Mouse (Mus musculus) bone marrow, adult 2 months (tissue): Measurements from ENCODE around the gene Tmem270. TPM values are rescaled to one million over a fixed set of nuclear protein-coding genes. Genes with fewer than 3 reads are reported as not detected.

Source experiments
- H3K27ac ChIP-seq: fragments of 200-500 bp; 2 replicates; pipeline ENCODE4 v1.5.1; 2012; ENCODE audit warnings: low read depth, mild to moderate bottlenecking, control low read depth, inconsistent platforms, low read length; ENCODE audit not compliant: control insufficient read depth, poor library complexity, insufficient read depth
- H3K4me1 ChIP-seq: fragments of 200-500 bp; 2 replicates; pipeline ENCODE4 v1.6.1; 2011; ENCODE audit warnings: low read length; ENCODE audit not compliant: control insufficient read depth, insufficient read depth
- H3K4me3 ChIP-seq: fragments of 200-500 bp; replicated peaks from 2 replicates; pipeline ENCODE3; 2011; ENCODE audit warnings: mild to moderate bottlenecking, low read depth, low read length, control low read depth; ENCODE audit not compliant: control insufficient read depth
- CTCF ChIP-seq: fragments of 200-500 bp; IDR thresholded peaks from 2 replicates; pipeline ENCODE4 v1.5.1; 2011; ENCODE audit warnings: low read length, control low read depth; ENCODE audit not compliant: control insufficient read depth, insufficient read depth
- POLR2A ChIP-seq: fragments of 200-500 bp; IDR thresholded peaks from 2 replicates; pipeline ENCODE4 v1.6.1; 2011; ENCODE audit warnings: low read depth, mild to moderate bottlenecking, control low read depth, low read length, borderline replicate concordance; ENCODE audit not compliant: control insufficient read depth
- WGBS: fragments of 180-500 bp; shearing (Covaris S2); methylation state at CpG from one replicate; pipeline ENCODE4 v1.1.7; 2018; 5-methylcytosine and 5-hydroxymethylcytosine counted together
- polyA plus RNA-seq: library from polyadenylated mRNA; stranded (reverse); fragments of >200 nt; gene quantifications from 2 replicates; pipeline ENCODE4 v1.2.4, GENCODE M21; 2011; ENCODE audit warnings: low replicate concordance; ENCODE audit not compliant: missing spikeins, insufficient read depth, insufficient read length

Tmem270 gene
- polyA plus RNA-seq, 1 experiment = not detected

DNA sequence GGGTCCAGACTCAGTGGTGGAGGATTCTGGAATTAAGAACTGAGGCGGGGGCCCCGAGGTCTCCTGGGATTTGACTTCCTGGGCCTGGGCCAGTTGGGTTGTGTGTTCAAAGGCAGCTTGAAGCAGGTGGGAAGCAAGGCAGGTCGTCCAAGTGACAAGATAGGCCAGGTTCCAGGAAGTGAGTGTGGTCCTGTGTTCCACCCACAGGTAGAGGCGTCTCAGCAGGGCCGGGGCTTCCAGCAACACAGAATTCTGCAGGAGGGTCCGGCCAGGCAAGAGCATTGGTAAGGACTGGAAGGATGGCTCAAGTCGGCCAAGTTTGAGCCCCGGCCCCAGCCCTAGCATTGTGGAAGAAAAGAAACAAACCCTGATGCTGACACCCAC lies 4.9 kb downstream of the Tmem270 start:
- Histone ChIP-seq H3K27ac (no peak overlapping the region), H3K4me3 (no peak overlapping the region), H3K4me1 (no peaks in the 10 kb centered on the region)
- no peak for TF ChIP-seq CTCF
- WGBS = 70% methylated on average over 8 of the region's 8 CpGs

DNA sequence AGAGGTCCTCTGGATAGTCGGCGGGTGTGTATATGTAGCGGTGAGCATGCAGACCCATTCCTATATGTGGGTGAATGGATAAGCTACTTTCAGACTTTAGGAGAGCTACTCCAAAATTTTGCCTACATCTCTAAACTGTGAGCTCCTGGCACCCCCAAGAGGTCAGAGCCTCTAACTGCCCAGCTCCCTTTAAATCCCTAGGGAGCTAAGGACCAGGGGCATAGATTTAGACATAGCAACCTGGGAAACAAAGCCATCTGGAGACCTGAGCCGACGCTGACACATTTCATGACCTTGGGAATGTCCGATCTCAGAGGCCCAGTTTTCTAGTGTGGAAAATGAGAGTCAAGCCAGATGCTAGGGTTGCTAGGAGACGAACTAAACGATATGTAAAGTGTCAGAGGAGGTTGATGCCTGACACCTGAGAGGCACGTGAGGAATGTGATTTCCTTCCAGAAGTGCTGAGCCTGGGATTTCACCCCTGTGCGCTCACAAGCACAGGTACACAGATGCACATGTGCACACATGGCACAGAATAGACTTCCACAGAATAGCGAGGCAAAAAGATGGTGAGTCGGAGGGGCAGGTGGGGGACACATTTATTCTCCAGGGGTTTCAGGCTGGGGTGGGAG lies 5.4 kb downstream of the Tmem270 start:
- 56% methylated on average over 12 of the region's 12 CpGs for WGBS
- TF ChIP-seq CTCF = no peak
- no peak for TF ChIP-seq POLR2A
- H3K4me1 ChIP-seq = no peaks in the 10 kb centered on the region

DNA sequence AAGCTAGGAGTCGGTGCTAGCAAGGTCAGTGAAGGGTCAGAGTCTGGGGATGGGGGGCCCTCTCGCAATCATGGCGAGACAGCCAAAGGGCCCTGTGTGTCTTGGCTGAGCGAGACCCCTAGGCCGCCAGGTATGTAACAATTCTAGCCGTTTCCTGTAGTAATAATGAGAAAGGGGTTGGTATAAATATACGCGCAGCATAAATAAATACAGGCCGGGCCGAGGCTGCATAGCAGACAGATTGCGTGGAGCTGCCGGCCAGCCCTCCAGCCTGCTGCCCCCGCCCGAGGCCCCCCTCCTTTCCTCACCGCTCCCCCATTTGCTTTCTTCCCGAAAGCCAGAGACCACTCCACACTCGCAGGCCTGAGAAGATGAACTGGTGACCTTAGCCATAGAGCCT lies 8.9 kb downstream of the Tmem270 start:
- no peak overlapping the region for H3K27ac ChIP-seq
- WGBS = 90% methylated on average over 17 of the region's 17 CpGs
- no peak overlapping the region for H3K4me3 ChIP-seq
- TF ChIP-seq CTCF (no peak), POLR2A (no peak)
- no peaks in the 10 kb centered on the region for H3K4me1 ChIP-seq

More for the DNA sequence above, 5.4 kb downstream of the Tmem270 start:
- Histone ChIP-seq H3K4me3 (no peak overlapping the region), H3K27ac (no peak overlapping the region)

DNA sequence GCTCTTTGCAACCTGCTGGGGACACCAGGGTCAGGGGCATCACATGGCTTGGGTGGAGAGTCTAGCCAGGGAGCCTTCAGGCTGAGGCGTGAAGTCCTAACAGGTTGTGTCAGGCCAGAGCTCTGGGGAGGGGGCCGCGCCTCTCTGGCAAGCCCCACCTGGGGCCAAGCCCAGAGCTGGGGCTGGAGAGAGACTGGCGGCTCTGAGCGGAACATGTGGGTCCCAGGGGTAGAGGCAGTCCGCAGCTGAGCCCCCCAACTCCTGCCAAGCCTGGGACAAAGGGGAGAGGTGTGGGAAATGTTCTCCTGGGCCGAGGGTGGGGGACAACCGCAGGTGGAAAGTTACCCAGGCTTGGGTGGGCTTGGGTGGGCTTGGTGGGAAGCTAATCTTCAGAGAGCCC lies 9.6 kb downstream of the Tmem270 start:
- Histone ChIP-seq H3K27ac (no peak overlapping the region; the same call in 1 of the 2 replicates), H3K4me1 (no peaks in the 10 kb centered on the region), H3K4me3 (no peak overlapping the region)
- no peak for TF ChIP-seq POLR2A
- no peak for TF ChIP-seq CTCF
- 84% methylated on average over 8 of the region's 8 CpGs for WGBS

DNA sequence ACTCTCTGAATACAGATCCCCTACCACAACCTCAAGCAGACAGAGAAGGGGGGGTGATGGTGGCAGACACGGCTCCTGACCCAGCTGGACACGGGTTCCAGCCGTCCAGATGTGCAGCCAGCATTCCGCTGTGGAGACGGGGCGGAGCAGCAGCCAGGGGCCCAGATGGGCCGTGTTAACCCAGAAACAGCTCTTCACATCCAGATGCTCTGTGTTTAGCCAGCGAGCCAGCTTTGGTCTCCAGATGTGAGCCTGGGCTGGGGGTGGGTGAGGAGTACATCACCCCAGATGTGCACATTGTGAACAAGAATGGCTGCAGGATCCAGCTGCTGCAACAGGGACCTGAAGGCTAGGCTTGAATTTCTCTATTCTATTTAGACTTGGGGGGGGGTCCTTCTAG lies 11.2 kb downstream of the Tmem270 start:
- no peaks in the 10 kb centered on the region for H3K4me1 ChIP-seq
- WGBS = 80% methylated on average over 8 of the region's 8 CpGs
- H3K4me3 ChIP-seq = no peak overlapping the region
- no peak overlapping the region for H3K27ac ChIP-seq
- TF ChIP-seq POLR2A = no peak
- TF ChIP-seq CTCF = no peak

DNA sequence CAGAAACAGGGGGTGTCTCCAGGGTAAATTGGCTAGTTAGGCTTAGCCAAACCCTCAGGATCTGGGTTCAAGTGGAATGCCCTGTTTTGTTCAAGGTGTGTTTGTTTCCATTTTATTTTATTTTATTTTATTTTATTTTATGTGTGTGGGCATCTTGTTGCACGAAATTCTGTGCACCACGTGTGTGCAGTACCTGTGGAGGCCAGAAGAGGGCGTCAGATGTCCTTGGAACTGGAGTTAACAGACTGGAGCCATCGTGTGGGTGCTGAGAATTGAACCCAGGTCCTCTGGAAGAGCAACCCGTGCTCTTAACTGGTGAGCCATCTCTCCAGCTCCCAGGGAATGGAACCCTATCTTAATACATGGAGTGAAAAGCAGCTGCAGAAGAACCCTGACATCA lies 13.8 kb downstream of the Tmem270 start:
- Histone ChIP-seq H3K4me3 (no peak overlapping the region), H3K4me1 (no peaks in the 10 kb centered on the region), H3K27ac (no peak overlapping the region)
- WGBS = 74% methylated on average over 5 of the region's 5 CpGs
- TF ChIP-seq CTCF (no peak), POLR2A (no peak)

DNA sequence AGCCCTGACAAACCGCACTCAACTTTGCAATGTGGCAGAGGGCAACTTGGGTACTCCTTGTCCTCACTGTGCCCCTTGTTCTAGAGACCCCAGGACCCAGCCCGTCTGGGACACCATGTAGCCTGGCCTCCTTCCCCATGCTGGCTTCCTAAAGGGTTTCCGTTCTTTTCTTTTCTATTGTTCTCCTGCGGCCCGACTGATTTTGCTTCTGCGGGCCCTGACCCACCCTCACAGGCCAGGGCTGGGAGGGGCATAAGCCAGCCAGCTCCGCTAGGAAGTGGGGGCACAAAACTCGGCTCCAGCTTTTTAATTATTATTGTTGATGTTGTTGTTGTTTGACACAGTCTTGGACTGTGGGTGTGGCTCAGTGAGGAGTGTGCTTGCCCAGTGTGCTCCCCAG lies 15.0 kb downstream of the Tmem270 start:
- WGBS = 50% methylated on average over 8 of the region's 8 CpGs
- no peak overlapping the region for H3K4me3 ChIP-seq
- no peaks in the 10 kb centered on the region for H3K4me1 ChIP-seq
- TF ChIP-seq POLR2A (no peak), CTCF (no peak)
- no peak overlapping the region for H3K27ac ChIP-seq

DNA sequence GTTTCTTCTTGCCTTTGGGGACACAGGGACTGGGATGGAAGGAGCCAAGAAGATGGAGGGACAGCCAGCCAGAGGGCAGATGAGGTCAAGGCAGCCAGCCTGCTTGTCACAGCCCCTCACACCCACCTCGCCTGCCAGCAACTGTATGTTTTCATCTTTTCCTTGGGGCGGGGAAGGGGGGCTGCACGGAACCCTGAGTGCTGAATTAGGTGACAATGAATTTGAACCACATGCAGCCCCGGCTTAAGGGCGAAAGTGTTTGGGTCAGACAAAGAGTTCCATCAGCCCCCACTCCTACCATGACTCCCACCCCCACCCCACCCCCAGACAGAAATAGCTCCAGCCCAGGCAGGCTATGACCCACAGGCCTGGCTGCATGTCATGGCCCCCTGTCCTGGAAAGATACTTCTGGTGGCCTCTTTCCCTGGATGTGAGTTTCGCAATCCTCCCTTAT lies 15.9 kb downstream of the Tmem270 start:
- TF ChIP-seq CTCF = no peak
- no peak for TF ChIP-seq POLR2A
- no peaks in the 10 kb centered on the region for H3K4me1 ChIP-seq
- 83% methylated on average over 6 of the region's 6 CpGs for whole genome bisulfite sequencing

DNA sequence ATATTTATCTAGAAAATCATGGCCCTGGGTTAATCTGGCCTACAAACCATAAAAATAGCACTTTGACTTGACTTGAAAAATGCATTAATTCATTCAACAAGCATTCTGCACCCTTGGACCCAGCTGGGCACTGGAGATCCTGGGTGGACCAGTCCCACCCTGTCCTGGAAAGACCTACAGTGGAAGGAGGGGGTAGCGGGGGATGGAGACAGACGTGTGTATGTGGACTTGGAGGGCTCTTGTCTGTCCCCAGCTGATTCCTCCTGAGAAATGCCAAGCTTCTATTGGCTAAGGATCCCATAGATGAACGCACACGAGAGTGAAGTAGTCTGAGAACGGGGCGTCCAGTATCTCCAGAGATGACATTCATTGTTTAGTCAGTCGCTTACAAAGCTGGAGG lies 18.0 kb downstream of the Tmem270 start:
- WGBS = 84% methylated on average over 7 of the region's 7 CpGs
- no peak overlapping the region for H3K4me3 ChIP-seq
- no peak overlapping the region for H3K27ac ChIP-seq
- TF ChIP-seq POLR2A (no peak), CTCF (no peak)
- H3K4me1 ChIP-seq = no peaks in the 10 kb centered on the region

More for the DNA sequence above, 15.9 kb downstream of the Tmem270 start:
- Histone ChIP-seq H3K4me3 (no peak overlapping the region), H3K27ac (no peak overlapping the region)
